Mouse (Mus musculus): ENCODE results near the gene Slco2b1. TPM values are rescaled to one million over a fixed set of nuclear protein-coding genes. Genes with fewer than 3 reads are reported as not detected.
"Not testable (repeated sequence)": the region's sequence is repeated elsewhere in the genome, so short reads cannot be mapped to it uniquely, and the experiment has no call there.

Slco2b1 gene
- 32.2 and 33.2 TPM in 2 replicates for polyA plus RNA-seq (2012; rRNA removed)

DNA sequence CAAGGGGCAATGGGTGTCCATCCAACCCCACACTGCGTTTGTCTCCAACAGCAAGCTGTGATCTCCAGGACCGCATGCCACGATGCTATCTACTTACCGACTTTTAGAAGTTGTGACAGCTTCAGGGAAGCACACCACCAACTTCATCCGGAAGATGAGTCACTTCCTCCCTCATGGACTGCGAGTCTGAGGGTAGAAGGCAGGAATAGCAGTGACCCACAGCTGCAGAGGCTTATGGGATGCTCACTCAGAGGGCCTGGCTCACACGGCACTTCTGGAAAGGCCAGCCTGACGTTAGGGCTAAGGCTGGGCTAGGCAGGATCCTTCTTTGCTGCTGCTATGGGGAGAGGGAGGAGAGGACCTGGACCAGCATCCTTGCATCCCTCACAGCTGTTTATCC is at the start of gene Slco2b1:
Gene Slco2b1 (minus strand): TSS at position 175 of the 400 bp plus-strand sequence.
- no peak for DNase-seq (ENCODE audit: low read depth)

DNA sequence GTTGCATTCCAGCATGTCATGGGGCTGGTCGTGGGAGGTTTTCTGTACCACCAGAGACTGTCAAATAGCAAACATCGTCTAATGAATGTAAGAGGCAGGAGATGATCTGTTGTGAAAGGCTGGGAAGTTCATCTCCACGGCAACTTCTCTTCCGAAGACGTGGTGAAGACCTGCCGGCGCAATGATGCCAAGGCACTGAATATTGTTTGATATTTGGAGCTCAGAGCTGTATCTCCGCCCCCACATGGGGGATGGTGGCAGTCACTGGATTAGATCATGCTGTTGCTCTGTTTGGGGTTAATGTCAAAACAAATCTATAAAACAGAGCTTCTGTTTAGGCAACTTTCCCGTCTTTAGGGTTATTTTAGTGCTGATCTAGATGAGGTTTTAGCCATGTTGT is 28.1 kb upstream of the Slco2b1 start:
- DNase-seq (ENCODE audit: low read depth), result no peak

DNA sequence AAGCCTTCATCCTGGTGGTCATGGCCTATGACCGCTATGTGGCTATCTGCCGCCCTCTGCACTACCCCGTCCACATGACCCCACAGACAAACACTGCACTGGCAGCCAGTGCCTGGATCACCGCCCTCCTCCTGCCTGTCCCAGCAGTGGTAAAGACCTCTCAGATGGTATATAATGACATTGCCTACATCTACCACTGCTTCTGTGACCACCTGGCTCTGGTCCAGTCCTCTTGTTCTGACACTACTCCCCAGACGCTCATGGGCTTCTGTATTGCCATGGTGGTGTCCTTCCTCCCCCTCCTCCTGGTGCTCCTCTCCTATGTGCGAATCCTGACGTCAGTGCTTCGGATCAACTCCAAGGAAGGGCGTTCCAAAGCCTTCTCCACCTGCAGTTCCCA is 24.4 kb upstream of the Slco2b1 start:
- not testable (repeated sequence) for DNase-seq (ENCODE audit: low read depth)

DNA sequence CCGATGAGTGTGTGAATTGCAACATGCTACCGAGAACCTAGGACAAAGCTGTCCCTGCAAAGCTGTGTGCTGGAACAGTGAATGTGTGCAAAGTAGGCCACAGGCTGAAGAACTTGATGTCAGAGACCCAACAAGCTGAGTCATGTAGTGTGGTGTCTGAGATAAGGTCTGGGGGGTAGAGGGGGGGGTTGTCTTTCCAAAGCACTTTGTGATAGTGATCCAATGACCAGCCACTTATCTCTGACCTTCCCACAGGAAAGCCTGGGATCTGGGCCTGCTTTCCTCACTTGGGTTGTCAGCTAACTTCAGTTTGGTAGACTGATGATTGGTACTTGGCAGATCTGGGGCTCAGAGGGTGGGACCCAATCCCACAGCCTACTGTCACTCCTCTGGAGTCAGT is 23.5 kb upstream of the Slco2b1 start:
- no peak for DNase-seq (ENCODE audit: low read depth)

DNA sequence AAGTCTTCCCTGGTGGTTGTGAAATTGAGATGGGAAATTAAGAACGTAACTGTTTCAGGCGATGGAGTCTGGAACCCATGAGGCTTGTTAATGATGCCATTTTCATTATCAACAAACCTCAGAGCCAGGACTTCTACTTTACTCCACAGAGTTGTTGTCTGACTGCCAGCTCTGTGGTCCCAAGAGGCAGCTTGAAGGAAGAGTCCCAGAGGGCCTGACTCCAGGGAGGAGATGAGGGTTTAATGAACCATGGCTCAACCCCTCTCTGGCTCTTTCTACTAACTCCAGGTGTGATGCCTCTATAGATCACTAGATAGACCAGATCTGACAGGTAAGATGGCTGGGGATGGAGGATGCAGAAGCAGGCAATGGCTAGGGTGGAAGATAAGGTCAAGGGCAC is 18.8 kb upstream of the Slco2b1 start, which contains the start of gene Olfr520:
Gene Olfr520 (plus strand): TSS at position 301 of the 400 bp plus-strand sequence.
- no peak for DNase-seq (ENCODE audit: low read depth)

DNA sequence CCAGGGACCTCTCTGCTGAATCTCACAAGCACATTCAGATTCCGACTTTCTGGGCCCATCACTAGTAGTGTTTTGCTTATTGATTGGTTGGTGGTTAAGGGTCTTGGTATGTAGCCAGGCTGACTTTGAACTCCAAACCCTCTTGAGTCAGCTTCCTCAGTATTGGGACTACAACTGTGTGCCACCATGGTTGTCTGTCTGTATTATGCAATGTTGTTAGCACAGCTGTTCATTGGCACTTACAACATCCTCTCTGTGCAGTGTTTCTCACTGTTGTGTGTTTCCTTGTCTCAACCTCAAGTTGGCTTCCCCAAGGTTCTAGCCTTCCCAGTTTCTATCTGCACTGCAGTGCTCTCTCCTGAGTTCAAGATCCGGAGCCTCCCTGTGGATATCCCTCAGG is 5.4 kb upstream of the Slco2b1 start:
- no peak for DNase-seq (ENCODE audit: low read depth)

DNA sequence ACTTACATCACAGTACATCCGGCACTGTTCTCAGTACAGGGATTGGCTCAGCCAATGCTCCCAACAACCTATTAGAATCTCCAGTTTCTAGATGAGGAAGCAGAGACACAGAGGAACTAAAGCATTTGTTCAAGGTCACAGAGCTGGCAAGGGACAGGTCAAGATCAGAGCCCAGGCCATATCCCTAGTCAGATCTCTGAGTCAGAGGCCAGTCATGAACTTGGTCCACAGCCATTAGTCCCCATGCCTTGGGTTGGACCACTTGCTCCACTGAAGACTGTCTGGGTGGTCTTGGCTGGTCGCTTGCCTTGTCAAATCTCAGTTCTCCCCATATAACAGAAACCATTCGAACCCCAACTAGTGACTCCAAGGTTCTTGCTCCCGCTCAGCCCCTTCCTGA is 1.3 kb upstream of the Slco2b1 start:
- DNase-seq (ENCODE audit: low read depth), result no peak

DNA sequence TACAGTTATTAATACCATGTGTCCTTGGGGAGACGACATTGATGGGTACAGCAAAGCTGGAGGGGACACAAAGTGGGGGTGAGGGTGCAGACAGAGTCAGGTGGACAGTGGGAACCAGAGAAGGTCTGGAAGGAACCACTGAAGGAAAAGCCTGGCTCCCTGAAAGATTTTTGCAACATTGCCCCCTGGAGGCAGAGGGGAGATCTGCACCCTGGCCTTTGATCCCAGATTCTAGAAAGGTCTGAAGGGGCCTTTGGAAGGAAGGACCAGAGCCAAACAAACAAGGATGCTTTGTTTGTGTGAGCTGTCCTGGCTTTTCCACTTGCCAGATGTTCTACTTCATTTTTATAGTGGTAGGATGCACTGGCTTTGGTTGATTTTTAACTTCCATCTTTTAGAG is 664 bp downstream of the Slco2b1 start:
- DNase-seq (ENCODE audit: low read depth), result no peak

DNA sequence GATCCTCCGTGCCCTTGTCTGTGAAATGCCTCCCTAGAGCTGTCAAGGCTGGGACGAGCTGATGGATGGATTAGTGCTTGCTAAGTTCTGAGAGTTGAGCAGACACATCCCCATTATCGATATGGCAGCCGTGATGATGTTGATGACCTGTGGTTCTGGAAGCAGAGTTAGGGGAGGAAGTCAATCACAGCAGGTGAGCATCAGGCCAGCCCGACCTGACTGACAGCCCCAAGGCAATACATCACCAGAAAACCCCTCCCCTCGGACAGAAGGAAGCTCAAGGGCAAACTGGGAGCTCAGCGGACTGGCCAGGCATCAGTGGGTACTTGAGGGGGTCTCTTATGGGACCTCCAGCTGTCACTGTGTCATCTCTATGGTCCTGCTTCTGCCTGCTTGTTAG is 1.1 kb downstream of the Slco2b1 start:
- no peak for DNase-seq (ENCODE audit: low read depth)

DNA sequence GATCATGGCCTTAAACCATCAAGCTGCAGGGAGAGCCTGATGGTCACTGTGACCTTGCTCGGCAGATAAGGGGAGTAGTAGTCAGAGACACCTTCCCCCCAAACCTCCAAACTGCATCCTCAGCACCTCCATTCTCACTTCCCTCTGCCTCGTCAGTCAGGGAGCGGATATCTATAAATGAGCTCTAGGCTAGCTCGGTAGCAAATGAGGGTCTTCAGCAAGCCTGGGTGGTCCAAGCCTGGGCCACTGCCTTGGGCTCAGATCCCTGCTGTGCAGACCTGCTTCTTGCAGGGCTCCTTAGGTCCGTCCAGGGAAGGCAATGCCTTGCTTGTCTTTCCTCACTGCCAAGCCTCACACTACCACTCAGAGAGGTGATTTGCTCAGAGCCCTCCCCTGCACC is 2.4 kb downstream of the Slco2b1 start:
- DNase-seq (ENCODE audit: low read depth), result no peak

DNA sequence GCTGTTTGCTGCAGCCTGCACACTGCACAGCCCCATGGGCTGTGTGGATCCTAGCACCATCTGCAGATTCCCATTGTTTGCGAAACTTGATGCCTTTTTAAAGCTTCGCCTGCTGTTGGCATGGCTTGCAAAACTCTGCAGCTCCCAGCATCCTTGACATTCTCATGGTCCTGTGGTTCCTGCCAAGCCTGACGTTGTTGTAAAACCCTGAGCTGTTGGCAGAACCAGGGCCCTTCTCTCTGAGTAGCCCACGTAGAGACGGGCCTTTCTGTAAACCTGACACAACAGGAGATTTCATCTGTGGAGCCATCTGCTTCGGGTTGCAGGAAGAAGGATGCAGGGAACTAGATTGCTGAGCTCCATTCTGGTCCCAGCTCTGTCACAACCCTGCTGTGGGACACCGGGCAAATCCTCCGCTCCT is 2.8 kb downstream of the Slco2b1 start:
- no peak for DNase-seq (ENCODE audit: low read depth)

DNA sequence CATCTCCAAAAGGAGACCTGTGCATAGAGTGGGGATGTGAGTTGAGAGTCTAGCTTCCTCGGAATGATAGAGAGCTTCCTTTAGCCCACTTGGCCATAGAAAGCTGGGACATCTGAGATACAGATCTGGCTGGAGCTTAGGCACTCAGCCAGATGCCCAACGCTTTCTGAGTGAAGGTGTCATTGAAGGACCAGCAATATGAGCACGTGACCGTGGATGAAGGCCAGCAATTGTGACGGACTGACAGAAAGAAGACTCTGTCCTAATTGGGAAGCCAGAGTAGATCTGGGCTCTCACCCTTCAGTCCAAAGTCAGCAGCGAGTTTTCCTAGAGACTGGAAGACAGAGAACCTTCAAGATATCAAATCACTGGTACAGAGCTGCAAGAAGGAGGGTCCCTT is 3.5 kb downstream of the Slco2b1 start:
- DNase-seq (ENCODE audit: low read depth), result no peak

DNA sequence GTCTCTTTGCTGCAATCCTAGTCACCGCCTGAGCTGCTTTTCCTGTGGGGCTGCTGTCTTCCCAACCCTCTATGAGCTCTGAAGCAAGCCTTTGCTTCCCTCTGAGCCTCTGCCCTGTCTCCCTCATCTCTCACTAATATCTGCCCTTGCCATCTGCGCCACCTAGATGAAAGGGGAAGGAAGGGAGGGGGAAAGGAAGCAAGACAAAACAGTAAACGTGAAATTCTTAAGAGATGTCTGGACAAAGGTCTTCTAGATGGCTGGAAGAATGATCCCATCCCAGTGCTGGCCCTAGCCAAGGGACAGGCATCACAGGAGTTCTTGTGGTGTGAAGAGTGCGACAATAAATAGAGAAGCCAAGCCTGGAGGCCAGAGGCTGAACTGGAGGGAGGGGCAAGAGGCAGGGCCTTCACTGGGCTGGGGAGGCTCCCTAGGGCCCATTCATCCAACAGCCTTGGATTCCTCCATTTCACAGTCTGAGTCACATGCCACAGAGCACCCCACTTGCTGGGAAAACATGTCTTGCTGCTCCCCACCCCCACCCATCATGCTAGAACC is 4.0 kb downstream of the Slco2b1 start:
- no peak for DNase-seq (ENCODE audit: low read depth)

DNA sequence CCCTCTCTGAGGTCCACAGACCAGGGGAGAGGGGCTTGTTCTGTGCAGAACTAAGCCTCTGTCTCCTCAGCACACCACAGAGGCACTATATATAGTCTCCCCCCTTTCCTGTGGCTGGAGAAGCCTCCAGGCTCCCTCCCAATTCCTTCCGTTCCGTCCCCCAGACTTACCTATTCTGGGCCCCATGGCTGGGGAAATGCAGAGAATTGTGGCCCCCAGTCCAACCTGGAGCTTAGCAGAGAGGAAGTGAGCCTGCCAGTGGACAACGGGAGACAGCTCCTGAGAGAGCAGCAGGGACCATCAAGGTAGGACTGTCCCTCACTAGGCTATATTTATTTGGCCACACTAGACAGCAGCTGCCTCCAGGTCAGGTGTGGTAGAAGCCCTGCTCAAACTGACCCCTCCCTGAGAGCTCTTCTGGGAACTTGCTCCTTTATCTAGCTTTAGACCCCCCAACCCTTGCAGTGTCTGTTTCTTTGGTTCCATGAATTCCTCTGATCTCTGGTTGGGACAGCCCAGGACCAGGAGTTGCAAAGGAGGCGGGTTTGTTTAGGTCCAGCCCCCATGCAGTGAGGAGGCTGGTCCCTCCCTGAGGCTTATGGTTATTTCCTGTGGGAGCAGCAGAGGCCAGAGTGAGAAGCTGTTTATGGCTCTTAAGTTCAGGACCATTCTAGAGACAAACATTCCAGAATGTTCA is 4.7 kb downstream of the Slco2b1 start:
- no peak for DNase-seq (ENCODE audit: low read depth)

DNA sequence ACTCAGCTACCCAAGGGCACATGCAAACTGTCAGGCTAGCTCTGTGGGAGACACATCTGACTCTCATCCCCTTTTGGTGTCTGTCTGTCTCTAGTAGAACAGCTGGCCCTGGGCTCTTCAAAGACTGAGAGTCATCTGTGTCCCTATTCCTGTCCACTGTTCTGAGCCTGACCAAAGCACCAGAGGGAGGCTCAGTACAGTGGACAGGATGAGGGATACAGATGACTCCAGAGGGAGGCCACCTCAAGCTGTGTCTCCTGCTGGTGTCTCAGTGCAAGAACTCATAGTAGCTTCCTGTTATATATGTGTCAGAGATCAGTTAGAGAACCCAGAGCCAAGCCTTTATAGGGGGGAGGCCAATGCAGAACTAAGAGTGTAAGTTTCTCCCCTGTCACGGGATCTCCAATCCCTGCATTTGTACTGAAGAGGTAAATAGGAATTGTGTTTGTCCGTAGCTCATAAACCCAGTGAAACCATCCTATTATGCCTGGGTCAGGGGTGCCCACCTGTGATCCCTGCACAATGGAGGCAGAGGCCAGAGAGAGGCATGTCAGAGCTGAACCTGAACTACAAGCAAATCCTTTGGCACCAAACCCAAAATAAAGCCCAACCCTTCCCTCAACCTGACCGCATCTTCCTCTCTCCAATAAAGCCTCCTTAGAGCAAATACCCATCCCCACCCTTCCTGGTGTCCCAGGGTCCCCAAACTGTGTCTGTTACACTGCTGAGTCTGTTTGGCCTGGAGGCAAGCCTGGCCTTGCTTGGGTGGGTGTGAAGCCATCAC is 6.2 kb downstream of the Slco2b1 start:
- DNase-seq (ENCODE audit: low read depth), result no peak

DNA sequence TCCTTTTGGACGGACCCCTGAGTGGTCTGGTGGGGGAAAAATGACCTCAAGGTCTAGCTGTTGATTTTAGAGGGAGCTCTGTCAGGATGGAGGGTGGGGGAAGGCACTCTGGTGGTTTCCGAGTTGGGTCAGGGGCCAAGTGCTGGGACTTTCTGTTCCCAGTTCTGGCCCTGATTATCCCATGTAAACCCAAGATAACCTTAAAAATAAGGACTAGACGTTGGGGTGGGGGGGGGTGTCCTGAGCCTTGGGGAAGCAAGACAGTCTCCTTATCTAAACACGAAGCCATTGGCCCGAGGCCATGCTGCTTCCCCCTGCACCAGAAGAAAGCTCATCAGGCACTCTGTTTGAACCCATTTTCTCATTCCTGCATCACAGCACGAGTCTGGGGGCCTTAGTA is 8.9 kb downstream of the Slco2b1 start:
- no peak for DNase-seq (ENCODE audit: low read depth)

DNA sequence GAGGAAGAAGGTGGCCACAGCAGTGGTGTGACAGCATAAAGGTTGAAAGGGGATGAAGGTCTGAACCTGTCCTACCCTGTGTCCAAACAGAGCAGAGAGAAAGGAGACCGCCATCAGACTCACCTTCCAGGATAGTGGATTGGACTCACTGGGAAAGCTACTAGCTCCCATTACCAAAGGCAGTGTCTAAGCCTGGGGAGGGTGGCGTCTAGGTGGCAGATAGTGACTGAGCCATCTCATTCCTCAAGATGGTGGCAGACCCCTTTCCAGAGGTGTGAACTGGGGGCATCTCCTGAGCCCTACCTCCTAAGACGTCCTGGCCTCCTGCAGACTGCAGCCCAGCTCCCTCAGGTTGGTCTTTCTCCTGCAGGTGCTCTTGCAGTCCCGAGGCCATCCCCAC is 10.5 kb downstream of the Slco2b1 start:
- no peak for DNase-seq (ENCODE audit: low read depth)

DNA sequence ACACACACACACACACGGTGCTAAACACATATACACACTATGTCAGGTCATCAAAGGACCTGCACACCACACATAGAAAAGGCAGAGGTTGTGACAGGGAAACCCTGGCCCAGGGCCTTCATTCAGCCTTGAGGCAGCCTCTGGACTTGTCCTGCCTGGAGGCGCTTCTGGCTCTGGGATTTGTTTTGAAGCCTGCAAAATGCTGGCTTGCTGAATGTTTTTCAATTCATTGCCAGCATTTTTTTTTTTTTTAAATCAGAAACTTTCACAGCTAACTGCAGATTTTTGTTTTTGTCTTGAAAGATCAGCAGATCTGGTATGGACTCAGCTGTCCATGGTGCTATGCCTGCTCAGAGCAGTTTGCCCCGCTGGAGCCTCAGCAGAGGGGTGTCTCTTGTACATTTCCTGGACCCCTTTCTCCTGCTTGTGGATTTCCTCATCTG is 11.4 kb downstream of the Slco2b1 start:
- no peak for DNase-seq (ENCODE audit: low read depth)

DNA sequence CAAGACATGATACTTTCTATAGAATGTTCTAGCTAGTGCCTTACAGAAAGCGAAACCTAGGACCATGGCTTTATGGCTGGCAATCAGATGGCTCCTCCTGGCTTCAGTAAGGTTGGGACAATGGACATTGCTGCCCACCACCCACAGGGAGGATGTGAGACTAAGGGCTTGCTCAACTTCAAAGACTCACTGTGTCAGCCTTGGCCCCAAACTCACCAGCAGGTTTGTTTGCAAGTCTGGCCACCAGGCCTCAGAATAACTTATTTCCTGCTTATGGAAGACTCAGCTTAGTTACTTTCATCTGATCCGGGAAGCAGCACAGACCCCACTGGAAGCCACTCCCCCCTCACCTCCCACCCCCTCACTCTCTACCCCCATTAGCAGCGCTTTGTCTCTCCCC is 12.0 kb downstream of the Slco2b1 start:
- no peak for DNase-seq (ENCODE audit: low read depth)

DNA sequence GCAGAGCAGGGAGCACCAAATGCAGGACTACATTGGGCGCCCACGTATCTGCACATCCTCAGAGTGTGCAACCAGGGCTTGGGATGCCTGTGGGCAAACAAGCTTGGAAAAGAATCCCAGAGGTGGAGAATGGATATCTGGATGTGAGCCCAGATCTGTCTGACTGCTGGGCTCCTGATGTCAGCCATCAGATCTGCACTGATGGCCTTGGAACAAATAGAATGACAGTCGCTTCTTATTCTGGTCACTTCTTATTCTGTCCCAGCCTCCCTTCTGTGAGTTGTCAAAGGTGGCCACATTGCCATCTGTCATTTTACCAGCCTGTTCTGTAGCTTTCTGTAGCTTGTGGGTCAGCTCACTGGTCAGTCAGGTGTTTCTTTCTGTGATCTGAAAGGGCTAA is 12.6 kb downstream of the Slco2b1 start:
- DNase-seq (ENCODE audit: low read depth), result no peak

DNA sequence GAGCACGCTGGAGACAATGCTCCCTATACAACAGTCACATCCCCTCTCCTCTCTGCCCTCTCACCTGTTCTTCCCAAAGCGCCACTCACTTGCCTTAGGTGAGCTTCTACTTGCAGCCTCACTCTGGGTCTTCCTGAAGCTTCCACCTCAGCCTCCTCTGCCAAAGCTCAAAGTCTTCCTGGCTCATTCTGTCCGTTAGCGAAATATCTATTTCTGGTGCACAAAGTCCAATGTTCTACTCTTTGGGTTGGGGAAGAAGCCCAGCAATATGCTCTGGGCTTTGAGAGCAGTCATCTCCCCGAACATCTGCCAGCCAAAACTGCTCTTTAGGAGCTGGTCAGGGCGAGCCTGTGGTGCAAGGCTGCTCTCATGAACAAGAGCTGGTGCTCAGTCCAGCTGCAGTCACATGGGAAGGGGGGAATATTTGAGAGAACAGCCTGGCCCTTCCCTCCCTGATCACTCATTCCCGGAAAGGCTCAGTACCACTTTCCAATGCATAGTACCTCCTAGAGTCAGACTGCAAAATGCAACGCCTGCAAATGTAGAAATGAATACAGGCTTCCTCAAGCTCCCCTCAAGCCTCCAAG is 15.6 kb downstream of the Slco2b1 start:
- DNase-seq (ENCODE audit: low read depth), result no peak

DNA sequence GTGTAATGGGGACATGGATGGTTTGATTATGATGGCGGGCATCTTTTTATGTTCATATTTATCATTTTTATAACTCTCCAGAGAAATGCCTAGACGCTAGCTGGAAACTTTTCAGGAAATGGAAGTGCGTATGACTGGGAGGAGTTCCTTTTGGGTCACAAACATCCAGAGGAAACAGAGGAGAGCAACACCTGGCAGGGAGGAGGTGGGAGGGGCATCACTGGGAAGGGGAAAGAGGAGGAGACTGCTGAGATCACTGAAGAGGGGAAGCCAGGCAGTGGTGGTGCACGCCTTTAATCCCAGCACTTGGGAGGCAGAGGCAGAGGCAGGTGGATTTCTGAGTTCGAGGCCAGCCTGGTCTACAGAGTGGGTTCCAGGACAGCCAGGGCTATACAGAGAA is 16.7 kb downstream of the Slco2b1 start:
- not testable (repeated sequence) for DNase-seq (ENCODE audit: low read depth)

DNA sequence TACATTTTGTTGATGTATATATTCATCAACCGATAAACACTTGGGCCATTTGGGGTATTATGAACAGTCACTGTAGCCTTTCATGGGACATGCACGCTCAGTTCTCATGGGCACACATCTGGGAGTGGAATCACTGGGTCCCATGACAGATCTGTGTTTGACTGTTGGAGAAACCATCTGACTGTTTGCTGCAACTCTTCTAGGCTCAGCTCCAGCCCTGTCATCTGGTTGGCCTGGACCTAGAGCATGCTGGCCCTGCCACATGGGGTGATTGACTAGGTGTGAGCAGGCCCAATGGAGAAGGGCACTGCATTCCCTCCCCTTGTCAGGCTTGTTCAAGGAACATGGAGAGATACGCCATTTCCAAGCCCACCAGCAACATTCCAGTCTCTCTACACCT is 17.2 kb downstream of the Slco2b1 start:
- no peak for DNase-seq (ENCODE audit: low read depth)
